Mouse (Mus musculus) regulatory T cell (primary cell): ENCODE results near the gene Ddr1.

Experiments used
- in situ Hi-C: fragments of 300-600 bp; cut with MboI, MseI; formaldehyde crosslinking; loops from one replicate; pipeline ENCODE4 v1.15.1; 2025; ENCODE audit warnings: high pct_unique_total_duplicates

Gene Ddr1

GRCm38 (mm10) chr17:35635699-35636111 lies 68.7 kb downstream of the Ddr1 start:
- in situ Hi-C loops, result loop anchor here (5.0 kb wide), 1 partner anchor 87 kb away; no protein-coding TSS in a partner anchor

- in situ Hi-C loops, result loop anchor here (5.0 kb wide), 1 partner anchor 87 kb away; no protein-coding TSS in a partner anchor
Measured at GRCm38 (mm10) chr17:35635202-35635601, 69.2 kb downstream of the Ddr1 start.

- in situ Hi-C loops, result no loop called here
Measured at GRCm38 (mm10) chr17:35633992-35634391, 70.4 kb downstream of the Ddr1 start.
